Mouse (Mus musculus): ENCODE results near the gene Hyal2.

The Hyal2 gene

GRCm38 (mm10) chr9:107587833-107588639 lies 20.3 kb downstream of the Hyal2 start:
- DNase-seq (ENCODE audit: low spot score in 2 of 2): no peak

DNA sequence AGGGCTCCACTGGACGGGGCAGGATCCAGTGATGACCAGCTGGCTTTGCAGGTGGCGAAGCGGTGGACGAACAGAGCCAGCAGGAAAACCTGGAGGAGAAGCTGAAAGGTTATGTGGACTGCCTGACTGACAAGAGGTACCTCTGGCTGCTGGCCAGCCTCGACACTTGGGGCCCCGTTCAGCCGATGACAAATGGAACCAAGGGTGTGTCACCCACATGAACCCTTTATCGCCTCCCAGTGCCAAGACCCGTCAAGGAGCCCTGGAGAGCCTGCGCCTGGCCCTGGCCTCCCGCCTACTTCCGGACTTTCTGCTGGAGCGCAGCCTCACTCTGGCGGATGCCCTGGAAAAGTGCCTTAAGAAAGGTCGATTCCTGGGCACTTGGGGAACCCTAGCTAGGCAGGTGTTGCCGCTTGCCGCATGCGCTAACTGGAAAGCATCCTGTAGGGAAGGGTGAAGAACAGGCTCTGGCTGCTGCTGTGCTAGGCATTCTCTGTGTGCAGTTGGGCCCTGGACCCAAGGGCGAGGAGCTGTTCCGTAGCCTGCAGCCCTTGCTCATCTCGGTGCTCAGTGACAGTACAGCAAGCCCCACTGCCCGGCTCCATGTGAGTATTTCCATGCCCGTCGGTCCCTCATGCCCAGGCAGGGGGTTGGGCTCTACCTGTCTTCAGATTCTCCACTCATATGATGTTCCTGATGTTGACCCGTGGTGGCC lies 22.5 kb downstream of the Hyal2 start:
- DNase-seq (ENCODE audit: low spot score in 2 of 2): no peak

- DNase-seq (ENCODE audit: low spot score in 2 of 2): no peak
Measured at GRCm38 (mm10) chr9:107590773-107591060, 23.0 kb downstream of the Hyal2 start.

DNA sequence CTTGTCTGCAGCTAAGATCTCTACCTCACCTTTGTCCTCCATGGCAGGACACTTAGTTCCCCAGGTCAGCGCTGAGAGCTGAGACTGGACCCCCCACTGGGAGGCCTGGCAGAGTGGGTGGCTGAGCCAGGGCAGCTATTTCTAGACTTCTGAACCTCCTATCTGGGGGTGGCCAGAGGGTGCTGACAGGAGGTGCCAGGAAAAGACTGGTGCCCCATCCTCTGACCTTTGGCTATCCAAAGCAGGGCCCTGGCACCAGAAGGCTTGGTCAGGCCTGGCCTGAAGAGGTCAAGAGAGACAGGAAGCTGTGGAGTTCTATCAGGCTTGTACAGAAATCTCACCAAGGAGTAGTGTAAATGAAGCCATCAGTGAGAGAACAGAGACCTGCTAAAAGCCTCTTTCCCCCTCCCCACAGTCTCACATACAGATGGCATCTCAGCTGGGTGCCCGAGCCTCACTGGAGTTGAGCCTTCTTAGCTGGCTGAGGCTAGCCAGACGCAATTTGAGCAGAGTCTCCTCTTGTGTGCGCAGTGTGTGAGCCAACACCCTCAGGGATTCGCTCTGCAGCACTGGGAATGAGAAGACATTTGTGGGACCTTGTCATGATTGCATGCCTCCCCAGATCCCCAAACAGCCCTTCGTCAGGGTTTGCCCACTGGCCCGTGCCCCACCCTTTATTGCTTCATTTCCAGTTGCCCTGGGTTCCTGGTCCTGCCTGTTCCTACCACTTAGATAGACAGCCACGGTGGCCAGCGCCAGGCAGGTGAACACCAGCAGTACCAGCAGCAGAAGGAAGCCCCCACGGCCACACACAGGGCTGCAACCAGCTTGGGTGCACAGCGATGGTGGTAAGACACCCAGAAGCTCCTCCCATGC lies 25.6 kb downstream of the Hyal2 start:
- DNase-seq (ENCODE audit: low spot score in 2 of 2): no peak

- no peak for DNase-seq (ENCODE audit: low spot score in 2 of 2)
Measured at GRCm38 (mm10) chr9:107594281-107595062, 26.7 kb downstream of the Hyal2 start.

- DNase-seq (ENCODE audit: low spot score in 2 of 2): no peak
Measured at GRCm38 (mm10) chr9:107596619-107597569, 29.1 kb downstream of the Hyal2 start.

- DNase-seq (ENCODE audit: low spot score in 2 of 2): no peak
Measured at GRCm38 (mm10) chr9:107598385-107598784, 30.6 kb downstream of the Hyal2 start.

- DNase-seq (ENCODE audit: low spot score in 2 of 2): no peak
Measured at GRCm38 (mm10) chr9:107599433-107599832, 31.7 kb downstream of the Hyal2 start.

DNA sequence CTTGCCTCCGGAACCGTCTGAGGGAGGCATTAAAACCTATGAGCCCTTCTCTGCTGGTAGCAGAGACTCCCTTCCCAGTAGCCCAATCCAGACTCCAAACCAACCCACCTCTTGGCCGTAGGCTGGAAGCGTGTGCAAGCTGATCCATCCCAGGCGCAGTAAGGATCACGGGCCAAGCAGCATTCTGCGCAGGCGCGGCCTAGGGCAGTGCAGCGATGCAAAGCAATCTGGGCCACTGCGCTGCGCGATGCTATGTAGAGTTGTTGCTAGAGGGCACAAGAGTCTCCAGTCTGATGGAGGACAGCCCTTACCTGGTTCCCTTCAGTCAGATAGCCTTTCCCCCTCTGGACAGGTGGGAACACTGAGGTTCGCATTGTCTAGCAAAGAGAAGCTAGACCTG lies 32.1 kb downstream of the Hyal2 start:
- DNase-seq (ENCODE audit: low spot score in 2 of 2): no peak

- no peak for DNase-seq (ENCODE audit: low spot score in 2 of 2)
Measured at GRCm38 (mm10) chr9:107600745-107601144, 33.0 kb downstream of the Hyal2 start.

DNA sequence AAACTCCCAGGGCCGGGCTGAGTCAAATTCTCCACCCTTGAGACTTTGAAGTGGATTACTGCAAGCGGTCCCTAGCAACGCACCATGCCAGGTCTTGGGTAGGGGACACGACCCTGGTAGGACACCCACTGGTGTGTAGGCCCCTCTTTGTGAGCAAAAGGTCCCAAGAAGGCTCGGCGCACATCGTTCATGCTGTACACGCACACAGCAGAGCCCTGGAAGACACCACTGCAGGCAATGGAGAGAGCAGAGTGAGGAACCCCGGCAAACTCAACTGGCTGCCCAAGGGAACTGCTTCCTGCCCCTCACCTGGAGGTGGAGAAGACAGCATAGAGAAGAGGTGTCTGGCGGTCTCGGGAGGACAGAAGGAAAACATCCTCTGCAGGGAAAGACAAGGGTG lies 33.5 kb downstream of the Hyal2 start:
- DNase-seq (ENCODE audit: low spot score in 2 of 2): no peak

GRCm38 (mm10) chr9:107602068-107602648 lies 34.4 kb downstream of the Hyal2 start:
- DNase-seq (ENCODE audit: low spot score in 2 of 2): peak; percentile 81 to 93

GRCm38 (mm10) chr9:107603251-107603650 lies 35.5 kb downstream of the Hyal2 start:
- DNase-seq (ENCODE audit: low spot score in 2 of 2): no peak

GRCm38 (mm10) chr9:107605041-107605661 lies 37.4 kb downstream of the Hyal2 start:
- DNase-seq (ENCODE audit: low spot score in 2 of 2): no peak

GRCm38 (mm10) chr9:107606591-107606990 lies 38.8 kb downstream of the Hyal2 start:
- no peak for DNase-seq (ENCODE audit: low spot score in 2 of 2)

- no peak for DNase-seq (ENCODE audit: low spot score in 2 of 2)
Measured at GRCm38 (mm10) chr9:107607036-107607435, 39.3 kb downstream of the Hyal2 start.

DNA sequence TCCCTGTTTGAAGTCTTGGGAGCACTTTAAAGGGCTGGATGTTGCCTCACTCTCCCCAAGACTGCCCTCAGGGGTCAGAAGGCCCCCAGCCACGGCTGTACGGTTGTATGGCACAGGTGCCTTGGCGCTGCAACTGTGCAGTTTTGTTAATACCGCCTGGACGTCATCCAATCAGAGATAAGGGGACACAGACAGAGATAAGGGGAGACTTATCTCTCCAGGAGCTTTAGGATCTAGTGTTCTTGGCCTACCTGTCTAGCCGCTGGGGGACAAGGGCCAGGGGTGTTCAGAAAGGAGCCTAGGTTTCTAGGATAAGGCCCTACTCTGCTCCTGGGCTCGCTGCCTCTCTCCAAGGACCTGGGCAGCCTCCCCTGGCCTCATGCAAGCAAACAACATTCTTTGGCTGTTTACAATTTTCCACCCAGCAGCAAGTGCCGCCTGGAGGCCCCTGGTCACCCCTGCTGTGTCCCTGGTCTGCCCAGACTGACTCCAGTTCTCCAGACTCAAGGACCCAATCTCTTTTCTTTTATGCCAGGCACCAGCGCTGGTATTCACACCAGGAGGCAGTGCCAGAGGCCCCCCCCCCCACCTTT lies 40.0 kb downstream of the Hyal2 start:
- DNase-seq (ENCODE audit: low spot score in 2 of 2): no peak

GRCm38 (mm10) chr9:107608741-107609432 lies 41.1 kb downstream of the Hyal2 start, which contains the start of gene Sema3b:
TSS of gene Sema3b (minus strand) at chr9:107609229.
- DNase-seq (ENCODE audit: low spot score in 2 of 2): no peak

GRCm38 (mm10) chr9:107609433-107609830 lies 41.7 kb downstream of the Hyal2 start:
- no peak for DNase-seq (ENCODE audit: low spot score in 2 of 2)
